Mouse (Mus musculus): ENCODE results near the gene Gstm6. TPM values are rescaled to one million over a fixed set of nuclear protein-coding genes. Genes with fewer than 3 reads are reported as not detected.

Gene Gstm6
- polyA plus RNA-seq, 1 experiment: 4.3 TPM

DNA sequence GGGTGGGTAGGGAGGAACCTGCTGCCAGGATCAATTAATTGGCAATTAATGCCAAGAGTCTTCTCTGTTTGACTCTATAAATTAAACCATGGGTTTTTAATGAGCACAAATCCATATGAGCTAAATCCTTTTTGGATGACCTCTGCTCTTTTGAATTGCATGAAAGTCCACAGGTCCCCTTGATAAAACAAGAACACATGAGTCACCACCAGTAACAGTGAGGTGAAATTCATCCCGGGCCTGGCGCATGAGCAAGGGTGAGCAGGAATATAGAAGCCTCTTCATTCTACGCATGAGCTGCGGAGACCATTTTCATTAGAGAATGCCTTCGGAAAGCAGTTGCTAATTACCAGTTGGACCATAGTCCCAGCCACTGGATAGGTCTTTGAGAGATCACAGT is 23.2 kb downstream of the Gstm6 start:
- H3K36me3 ChIP-seq (ENCODE audit: control insufficient read depth, insufficient read depth, low read length): no peaks in the 10 kb centered on the region
- no peak overlapping the region for H3K4me3 ChIP-seq (ENCODE audit: insufficient read depth, low read depth, low read length)
- TF ChIP-seq CTCF (conservative IDR thresholded peaks at IDR 0.05; ENCODE audit: insufficient read depth, insufficient read length, low read depth, low read length) (no peak), POLR2A (IDR thresholded peaks at IDR 0.05; ENCODE audit: low read depth, low read length) (no peak)
- no peaks in the 10 kb centered on the region; the same call in 1 of the 2 replicates for H3K4me1 ChIP-seq (ENCODE audit: control insufficient read depth, insufficient read depth, low read length)
- 91% methylated on average over 5 of the region's 5 CpGs for WGBS
- H3K27me3 ChIP-seq (replicated peaks; ENCODE audit: control insufficient read depth, insufficient read depth, low read length): no peaks in the 10 kb centered on the region
- no peak for DNase-seq
- no peak overlapping the region for H3K27ac ChIP-seq (ENCODE audit: insufficient read depth, low read depth, low read length)

DNA sequence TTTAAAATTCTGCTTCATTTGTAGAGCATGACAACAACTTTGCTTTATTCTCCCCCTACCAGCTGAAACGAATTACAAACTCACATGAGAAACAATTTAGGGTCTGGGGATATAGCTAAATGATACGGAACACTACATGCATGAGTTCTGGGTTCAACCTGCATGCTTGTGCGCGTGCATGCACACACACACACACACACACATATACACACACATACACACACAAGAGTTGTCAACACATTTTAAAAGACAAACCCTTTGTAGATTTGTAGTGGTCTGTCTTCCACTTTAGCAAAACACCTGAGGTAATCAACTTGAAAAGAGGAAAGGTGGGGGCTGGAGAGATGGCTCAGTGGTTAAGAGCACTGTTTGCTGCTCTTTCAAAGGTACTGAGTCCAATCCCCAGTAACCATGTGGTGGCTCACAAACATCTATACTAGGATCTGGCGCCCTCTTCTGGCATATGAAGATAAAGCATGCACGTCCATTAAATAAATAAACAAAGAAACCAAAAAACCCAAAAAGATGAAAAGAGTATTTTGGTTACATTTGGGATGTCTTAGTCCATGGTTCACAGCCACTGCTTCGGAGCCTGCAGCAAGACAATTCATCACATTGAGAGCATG is 25.7 kb downstream of the Gstm6 start:
- H3K27me3 ChIP-seq (replicated peaks; ENCODE audit: control insufficient read depth, insufficient read depth, low read length): no peaks in the 10 kb centered on the region
- H3K27ac ChIP-seq (ENCODE audit: insufficient read depth, low read depth, low read length): no peak overlapping the region
- TF ChIP-seq CTCF (conservative IDR thresholded peaks at IDR 0.05; ENCODE audit: insufficient read depth, insufficient read length, low read depth, low read length) (peak; percentile 37), POLR2A (IDR thresholded peaks at IDR 0.05; ENCODE audit: low read depth, low read length) (no peak)
- DNase-seq: peak; percentile 78
- no peaks in the 10 kb centered on the region; the same call in 1 of the 2 replicates for H3K4me1 ChIP-seq (ENCODE audit: control insufficient read depth, insufficient read depth, low read length)
- no peak overlapping the region for H3K4me3 ChIP-seq (ENCODE audit: insufficient read depth, low read depth, low read length)
- 52% methylated on average over 7 of the region's 7 CpGs for WGBS
- no peaks in the 10 kb centered on the region for H3K36me3 ChIP-seq (ENCODE audit: control insufficient read depth, insufficient read depth, low read length)

DNA sequence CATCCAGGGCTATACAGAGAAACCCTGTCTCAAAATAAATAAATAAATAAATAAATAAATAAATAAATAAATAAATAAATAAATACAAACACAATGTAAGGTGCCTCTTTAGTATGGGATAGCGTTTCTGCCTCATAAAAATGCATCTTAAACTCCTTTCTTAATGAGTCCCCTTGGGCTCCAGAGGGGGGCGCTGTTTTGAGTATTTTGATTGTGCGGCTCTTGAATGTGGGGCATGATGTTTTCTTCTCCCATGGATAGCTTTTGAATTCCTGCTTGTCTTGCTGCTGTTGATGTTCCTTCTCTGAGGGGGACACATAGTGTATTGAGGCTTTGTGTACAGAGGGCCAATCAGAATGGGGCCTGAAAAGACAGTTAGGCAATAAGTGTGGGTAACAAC is 26.5 kb downstream of the Gstm6 start:
- H3K27me3 ChIP-seq (replicated peaks; ENCODE audit: control insufficient read depth, insufficient read depth, low read length): no peaks in the 10 kb centered on the region
- H3K4me3 ChIP-seq (ENCODE audit: insufficient read depth, low read depth, low read length): no peak overlapping the region
- no peak for TF ChIP-seq CTCF (conservative IDR thresholded peaks at IDR 0.05; ENCODE audit: insufficient read depth, insufficient read length, low read depth, low read length)
- no peaks in the 10 kb centered on the region for H3K36me3 ChIP-seq (ENCODE audit: control insufficient read depth, insufficient read depth, low read length)
- H3K27ac ChIP-seq (ENCODE audit: insufficient read depth, low read depth, low read length): no peak overlapping the region
- no peak for DNase-seq
- 75% methylated on average over 3 of the region's 3 CpGs for WGBS
- H3K4me1 ChIP-seq (ENCODE audit: control insufficient read depth, insufficient read depth, low read length): no peaks in the 10 kb centered on the region; the same call in 1 of the 2 replicates

DNA sequence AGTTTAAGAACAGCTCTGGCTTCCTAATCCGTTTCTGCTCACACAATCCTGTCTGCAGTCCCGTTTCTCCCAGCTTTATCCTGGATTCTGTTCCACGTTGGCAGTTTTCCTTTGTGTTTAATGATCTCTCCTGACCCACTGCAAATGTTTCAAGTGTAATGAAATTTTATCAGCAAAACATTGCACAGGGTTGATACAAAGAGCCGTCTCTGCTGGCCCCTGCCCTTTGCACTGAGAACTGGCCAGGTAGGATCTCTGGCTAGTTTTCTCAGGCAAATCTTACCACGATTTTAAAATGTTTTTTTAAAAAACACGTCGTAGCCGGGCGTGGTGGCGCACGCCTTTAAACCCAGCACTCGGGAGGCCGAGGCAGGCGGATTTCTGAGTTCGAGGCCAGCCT is 26.9 kb downstream of the Gstm6 start:
- 78% methylated on average over 15 of the region's 15 CpGs for WGBS
- TF ChIP-seq CTCF (conservative IDR thresholded peaks at IDR 0.05; ENCODE audit: insufficient read depth, insufficient read length, low read depth, low read length) (no peak), POLR2A (IDR thresholded peaks at IDR 0.05; ENCODE audit: low read depth, low read length) (no peak)
- no peaks in the 10 kb centered on the region; the same call in 1 of the 2 replicates for H3K4me1 ChIP-seq (ENCODE audit: control insufficient read depth, insufficient read depth, low read length)
- H3K27me3 ChIP-seq (replicated peaks; ENCODE audit: control insufficient read depth, insufficient read depth, low read length): no peaks in the 10 kb centered on the region
- no peak overlapping the region for H3K4me3 ChIP-seq (ENCODE audit: insufficient read depth, low read depth, low read length)
- H3K27ac ChIP-seq (ENCODE audit: insufficient read depth, low read depth, low read length): no peak overlapping the region
- no peak for DNase-seq
- no peaks in the 10 kb centered on the region for H3K36me3 ChIP-seq (ENCODE audit: control insufficient read depth, insufficient read depth, low read length)

DNA sequence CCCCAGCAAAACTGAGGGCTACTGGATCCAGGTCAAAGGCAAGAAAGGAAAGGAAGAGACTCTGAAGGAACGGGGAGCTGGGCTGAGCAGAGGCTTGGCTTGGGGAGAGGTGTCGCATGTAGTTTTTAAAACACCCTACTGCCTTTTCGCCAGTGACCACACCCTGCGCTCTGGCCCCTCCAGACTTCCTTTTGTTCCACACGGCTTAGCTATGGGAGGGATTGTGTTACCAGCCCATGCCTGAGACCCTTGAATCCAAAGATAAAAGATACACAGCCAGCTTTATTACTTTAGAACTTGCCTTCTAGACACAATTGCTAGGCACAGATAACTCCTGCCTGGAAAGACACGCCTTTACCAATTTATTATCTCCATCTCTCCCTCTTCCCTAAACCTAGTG is 37.6 kb downstream of the Gstm6 start:
- 73% methylated on average over 6 of the region's 6 CpGs for WGBS

DNA sequence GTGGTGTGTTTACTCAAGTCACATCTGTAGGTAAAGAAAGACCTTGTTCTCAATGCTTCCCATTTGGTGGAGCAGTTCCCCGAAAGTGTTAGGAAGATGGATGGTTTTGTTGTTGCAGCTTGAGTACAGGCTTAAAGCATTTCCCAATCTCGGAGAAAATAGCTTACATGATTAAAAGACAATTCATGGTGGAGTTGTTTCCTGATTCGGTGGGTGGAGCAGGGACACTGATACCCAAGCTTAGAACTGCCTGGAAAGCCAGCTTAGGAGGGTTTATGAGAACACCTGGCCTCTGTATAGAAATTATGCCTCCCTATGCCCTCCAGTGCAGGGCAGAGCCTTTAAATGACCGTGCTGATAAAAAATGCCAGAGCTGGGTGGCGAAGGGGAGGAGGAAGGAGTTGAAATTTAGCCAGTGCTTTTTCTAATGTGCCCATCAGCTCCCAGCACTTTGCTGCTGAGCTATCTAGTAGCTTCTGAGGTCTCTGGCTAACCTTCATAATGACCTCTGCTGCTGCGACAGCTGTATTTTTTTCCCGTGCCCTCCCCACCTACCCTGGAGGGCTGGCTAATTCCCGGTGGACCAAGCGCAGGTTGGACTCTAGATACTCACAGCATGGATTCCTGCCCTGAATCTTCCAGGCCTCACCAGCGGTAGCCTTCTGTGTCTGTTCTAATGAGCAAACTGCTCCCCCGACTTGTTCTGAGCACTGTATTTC is 42.4 kb downstream of the Gstm6 start:
- no peak overlapping the region for H3K4me3 ChIP-seq (ENCODE audit: insufficient read depth, low read depth, low read length)
- DNase-seq: peak; percentile 67
- peaks cover 19% of the 10 kb centered on the region; the same call in 1 of the 2 replicates for H3K4me1 ChIP-seq (ENCODE audit: control insufficient read depth, insufficient read depth, low read length)
- H3K36me3 ChIP-seq (ENCODE audit: control insufficient read depth, insufficient read depth, low read length): no peaks in the 10 kb centered on the region
- H3K27ac ChIP-seq (ENCODE audit: insufficient read depth, low read depth, low read length): peak overlapping the region; percentile 37; the same call in 1 of the 2 replicates
- H3K27me3 ChIP-seq (replicated peaks; ENCODE audit: control insufficient read depth, insufficient read depth, low read length): no peaks in the 10 kb centered on the region
- 30% methylated on average over 11 of the region's 11 CpGs for WGBS
- TF ChIP-seq CTCF (conservative IDR thresholded peaks at IDR 0.05; ENCODE audit: insufficient read depth, insufficient read length, low read depth, low read length): no peak
- no peak for TF ChIP-seq POLR2A (IDR thresholded peaks at IDR 0.05; ENCODE audit: low read depth, low read length)

More for the DNA sequence above, 37.6 kb downstream of the Gstm6 start:
- H3K27me3 ChIP-seq (replicated peaks; ENCODE audit: control insufficient read depth, insufficient read depth, low read length): no peaks in the 10 kb centered on the region
- TF ChIP-seq POLR2A (IDR thresholded peaks at IDR 0.05; ENCODE audit: low read depth, low read length) (no peak), CTCF (conservative IDR thresholded peaks at IDR 0.05; ENCODE audit: insufficient read depth, insufficient read length, low read depth, low read length) (no peak)
- no peak overlapping the region for H3K4me3 ChIP-seq (ENCODE audit: insufficient read depth, low read depth, low read length)
- no peak for DNase-seq
- no peaks in the 10 kb centered on the region for H3K36me3 ChIP-seq (ENCODE audit: control insufficient read depth, insufficient read depth, low read length)
- no peak overlapping the region for H3K27ac ChIP-seq (ENCODE audit: insufficient read depth, low read depth, low read length)
- H3K4me1 ChIP-seq (ENCODE audit: control insufficient read depth, insufficient read depth, low read length): peaks cover 5% of the 10 kb centered on the region; the same call in 1 of the 2 replicates

DNA sequence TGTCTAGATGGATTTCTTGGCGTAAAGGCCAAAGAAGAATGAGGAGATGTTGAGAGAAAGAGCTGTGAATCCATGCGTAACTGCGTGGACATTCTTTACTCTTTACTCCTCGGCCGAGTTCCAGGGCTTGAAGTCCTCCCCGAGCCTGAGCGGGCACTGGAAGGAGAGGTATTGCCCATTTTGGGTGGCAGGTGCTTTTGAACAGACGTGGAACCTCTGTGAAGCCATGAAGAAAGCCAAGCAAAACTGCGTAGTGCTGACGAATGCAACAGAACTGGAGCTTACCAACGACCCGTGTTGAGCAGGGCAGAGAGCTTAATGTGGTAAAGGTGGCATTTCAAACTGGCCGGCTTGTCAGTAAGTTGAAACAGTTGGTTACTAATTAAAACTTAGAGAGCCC is 44.9 kb downstream of the Gstm6 start:
- TF ChIP-seq CTCF (conservative IDR thresholded peaks at IDR 0.05; ENCODE audit: insufficient read depth, insufficient read length, low read depth, low read length): no peak
- no peak for TF ChIP-seq POLR2A (IDR thresholded peaks at IDR 0.05; ENCODE audit: low read depth, low read length)
- 42% methylated on average over 13 of the region's 13 CpGs for WGBS

More for the DNA sequence above, 44.9 kb downstream of the Gstm6 start:
- Histone ChIP-seq H3K36me3 (ENCODE audit: control insufficient read depth, insufficient read depth, low read length) (no peaks in the 10 kb centered on the region), H3K4me3 (ENCODE audit: insufficient read depth, low read depth, low read length) (no peak overlapping the region), H3K27me3 (replicated peaks; ENCODE audit: control insufficient read depth, insufficient read depth, low read length) (no peaks in the 10 kb centered on the region), H3K27ac (ENCODE audit: insufficient read depth, low read depth, low read length) (peak overlapping the region; percentile 47), H3K4me1 (ENCODE audit: control insufficient read depth, insufficient read depth, low read length) (peaks cover 24% of the 10 kb centered on the region; the same call in 1 of the 2 replicates)
- DNase-seq: peak; percentile 84
